Mouse (Mus musculus): Measurements from ENCODE around the gene Trir. TPM values are rescaled to one million over a fixed set of nuclear protein-coding genes. Genes with fewer than 3 reads are reported as not detected.

Gene Trir
- total RNA-seq, 2 experiments from 2014 or later = 115 to 129 TPM

DNA sequence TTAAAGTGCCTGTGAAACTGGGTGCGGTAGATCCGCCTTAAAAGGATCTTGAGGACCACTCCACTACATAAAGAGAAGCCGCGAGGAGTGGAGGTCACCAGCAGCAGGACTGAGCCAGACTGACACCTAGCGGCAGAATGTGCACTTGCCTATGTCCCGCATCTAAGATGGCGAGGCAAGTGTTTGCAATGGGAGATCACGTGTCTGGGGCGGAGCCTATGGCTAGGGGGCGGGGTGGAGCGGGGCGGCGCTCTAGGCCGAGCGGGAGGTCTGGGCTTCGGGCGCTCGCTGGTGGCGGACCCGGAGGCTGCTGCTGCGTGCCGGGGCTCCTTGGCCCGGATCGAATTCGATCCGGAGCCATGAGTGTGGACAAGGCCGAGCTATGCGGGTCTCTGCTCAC, 36.3 kb upstream of the Trir start, which contains the start of gene Hook2:
Hook2 (plus strand) TSS at position 255 of the 400 bp plus-strand sequence.
- intact Hi-C loops (cut with DNase I) = loop anchor here (1.0 kb wide), 1 partner anchor 14 kb away; no protein-coding TSS in a partner anchor
- DNase-seq (ENCODE audit: low spot score in 2 of 2) = peak; percentile 97 to 99

- intact Hi-C loops (cut with DNase I) = loop anchor here (1.0 kb wide), 1 partner anchor 15 kb away; no protein-coding TSS in a partner anchor
- no peak for DNase-seq (ENCODE audit: low spot score in 2 of 2)
Observed at GRCm38 (mm10) chr8:84990836-84991235, 35.8 kb upstream of the Trir start.

DNA sequence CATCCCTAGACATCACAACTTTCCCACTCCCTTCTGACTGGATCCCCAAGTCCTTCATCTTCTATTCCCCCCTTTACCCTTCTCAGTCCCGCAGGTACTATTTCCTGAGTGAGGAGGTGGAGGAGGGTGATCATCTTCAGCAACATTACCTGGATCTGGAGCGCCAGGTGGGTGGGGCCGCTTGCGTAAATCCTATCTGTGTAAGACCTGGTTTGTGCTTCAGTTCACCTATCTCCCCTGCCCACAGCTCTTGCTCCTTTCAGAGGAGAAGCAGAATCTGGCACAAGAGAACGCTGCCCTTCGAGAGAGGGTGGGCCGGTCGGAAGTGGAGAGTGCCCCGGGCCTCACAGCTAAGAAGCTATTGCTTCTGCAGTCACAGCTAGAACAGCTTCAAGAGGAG, 32.2 kb upstream of the Trir start:
- intact Hi-C loops (cut with DNase I) = no loop called here
- no peak for DNase-seq (ENCODE audit: low spot score in 2 of 2)

DNA sequence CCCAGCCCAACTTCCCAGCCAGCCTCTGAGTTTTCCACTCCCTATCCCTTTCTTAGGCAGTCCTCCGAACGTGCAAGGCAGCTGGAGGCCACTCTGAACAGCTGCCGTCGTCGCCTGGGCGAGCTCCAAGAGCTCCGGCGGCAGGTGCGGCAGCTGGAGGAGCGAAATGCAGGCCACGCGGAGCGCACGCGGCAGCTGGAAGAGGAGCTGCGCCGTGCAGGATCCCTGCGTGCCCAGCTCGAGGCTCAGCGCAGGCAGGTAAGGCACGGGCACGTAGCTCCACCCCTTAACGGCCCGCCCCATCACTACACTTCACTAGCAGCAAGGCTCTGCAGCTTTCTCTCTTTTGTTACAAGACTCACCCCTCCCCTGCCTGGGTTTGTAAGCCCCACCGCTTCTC, 30.9 kb upstream of the Trir start:
- DNase-seq (ENCODE audit: low spot score in 2 of 2) = no peak
- intact Hi-C loops (cut with DNase I) = no loop called here

- DNase-seq (ENCODE audit: low spot score in 2 of 2) = no peak
- intact Hi-C loops (cut with DNase I) = no loop called here
Observed at GRCm38 (mm10) chr8:84996978-84997377, 29.6 kb upstream of the Trir start.

DNA sequence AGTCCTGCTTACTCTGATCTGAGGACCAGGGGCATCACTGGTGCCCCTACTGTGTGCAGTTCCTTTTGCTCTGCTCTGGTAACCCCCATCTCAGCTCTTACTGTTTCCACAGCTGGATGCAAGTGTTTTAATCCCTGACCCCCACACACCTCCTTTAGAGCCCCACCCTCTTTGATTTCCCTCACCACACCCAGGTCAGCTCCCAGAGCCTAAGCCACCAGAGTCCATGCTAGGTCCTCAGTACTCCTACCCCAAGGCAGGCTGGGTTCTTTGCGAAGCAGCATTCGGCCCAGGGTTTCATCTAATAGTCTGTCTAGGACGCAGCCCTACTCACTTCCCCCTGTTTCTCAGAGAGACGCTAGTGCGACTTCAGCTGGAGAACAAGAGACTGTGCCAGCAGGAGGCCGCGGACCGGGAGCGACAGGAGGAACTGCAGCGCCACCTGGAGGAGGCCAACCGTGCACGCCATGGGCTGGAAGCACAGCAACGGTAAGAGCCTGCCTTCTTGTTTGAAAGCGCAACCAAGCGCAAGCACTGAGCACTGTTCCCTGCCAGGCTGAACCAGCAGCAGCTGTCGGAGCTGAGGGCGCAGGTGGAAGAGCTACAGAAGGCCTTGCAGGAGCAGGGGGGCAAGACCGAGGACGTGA, 28.9 kb upstream of the Trir start:
- peak; percentile 90 to 96 for DNase-seq (ENCODE audit: low spot score in 2 of 2)
- intact Hi-C loops (cut with DNase I) = no loop called here

GRCm38 (mm10) chr8:85007686-85008085, 18.9 kb upstream of the Trir start:
- DNase-seq (ENCODE audit: low spot score in 2 of 2) = no peak
- intact Hi-C loops (cut with DNase I) = no loop called here

DNA sequence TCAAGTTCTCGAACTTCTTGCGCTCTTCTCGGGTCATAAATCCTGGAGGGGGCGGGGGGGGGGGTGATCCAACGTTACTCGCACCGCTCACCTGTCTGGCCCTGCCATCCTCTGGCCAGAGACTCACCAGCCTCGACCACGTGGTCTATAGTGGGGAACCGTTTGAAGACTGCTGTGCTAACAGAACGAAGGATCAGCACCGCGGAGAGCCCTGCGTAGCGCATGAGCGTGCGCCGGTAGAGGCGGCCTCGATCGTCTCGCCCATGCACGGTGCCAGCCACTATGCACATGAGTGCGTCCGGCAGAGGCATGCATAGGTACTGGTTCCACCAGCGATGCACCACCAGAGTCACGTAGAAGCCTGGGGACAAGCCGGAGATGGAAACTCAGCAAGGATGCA, 15.4 kb upstream of the Trir start:
- intact Hi-C loops (cut with DNase I) = no loop called here
- no peak for DNase-seq (ENCODE audit: low spot score in 2 of 2)

DNA sequence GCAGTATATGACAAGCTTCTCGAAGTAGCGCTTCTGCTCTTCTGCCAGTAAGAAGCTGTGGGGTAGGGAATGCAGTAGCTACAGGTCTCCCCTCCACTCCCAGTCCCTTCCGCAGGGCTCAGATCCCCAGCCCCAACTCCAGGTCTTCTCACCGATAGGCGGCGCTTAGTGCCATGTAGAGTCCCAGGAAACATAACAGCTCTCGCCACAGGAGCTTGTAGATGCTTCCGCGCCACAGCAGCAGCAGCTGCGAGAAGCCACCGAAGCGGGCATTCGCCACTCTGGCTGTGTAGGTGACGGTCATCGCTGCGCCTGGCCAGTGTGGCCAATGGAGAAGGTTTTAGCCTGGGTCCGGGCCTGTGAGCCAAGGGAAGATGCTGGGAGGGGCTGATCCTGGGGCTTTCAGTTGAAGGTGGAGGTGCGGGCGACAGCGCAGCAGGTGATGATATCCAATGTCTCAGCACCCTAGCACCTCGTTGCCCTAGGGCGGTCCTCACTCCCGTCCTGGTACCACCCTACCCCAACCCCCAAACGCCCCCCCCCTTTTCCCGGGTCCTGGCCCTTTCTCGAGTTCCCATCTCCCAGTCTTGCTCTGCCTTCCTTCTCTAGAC, 13.3 kb upstream of the Trir start:
- intact Hi-C loops (cut with DNase I) = no loop called here
- DNase-seq (ENCODE audit: low spot score in 2 of 2) = peak; percentile 81 to 85

DNA sequence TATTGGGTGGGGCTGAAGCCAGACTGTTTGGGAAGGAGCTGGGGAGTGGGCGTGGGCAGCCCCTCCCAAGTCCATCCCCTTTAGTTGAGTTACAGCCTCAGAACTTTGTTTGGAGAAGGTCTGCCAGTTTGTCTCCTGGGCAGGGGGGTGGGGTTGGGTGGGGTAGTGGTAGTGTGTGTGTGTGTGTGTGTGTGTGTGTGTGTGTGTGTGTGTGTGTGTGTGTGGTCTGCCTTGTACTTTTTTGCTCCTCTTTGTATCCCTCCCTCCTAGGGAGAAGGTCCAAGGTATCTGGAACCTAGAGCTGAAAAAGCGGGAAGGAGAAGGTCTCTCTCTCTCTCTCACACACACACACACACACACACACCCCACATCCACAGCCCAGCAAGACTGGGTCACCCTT, 12.2 kb upstream of the Trir start, which contains the start of gene Best2:
Best2 (minus strand) TSS at position 101 of the 400 bp plus-strand sequence.
- DNase-seq (ENCODE audit: low spot score in 2 of 2) = no peak
- intact Hi-C loops (cut with DNase I) = no loop called here

GRCm38 (mm10) chr8:85016724-85017123, 9.9 kb upstream of the Trir start:
- intact Hi-C loops (cut with DNase I) = no loop called here
- no peak for DNase-seq (ENCODE audit: low spot score in 2 of 2)

GRCm38 (mm10) chr8:85017209-85017608, 9.4 kb upstream of the Trir start:
- intact Hi-C loops (cut with DNase I) = no loop called here

GRCm38 (mm10) chr8:85021514-85022055, 5.0 kb upstream of the Trir start:
- intact Hi-C loops (cut with DNase I) = no loop called here
- DNase-seq (ENCODE audit: low spot score in 2 of 2) = no peak

More at GRCm38 (mm10) chr8:85017209-85017608, 9.4 kb upstream of the Trir start:
- no peak for DNase-seq (ENCODE audit: low spot score in 2 of 2)

DNA sequence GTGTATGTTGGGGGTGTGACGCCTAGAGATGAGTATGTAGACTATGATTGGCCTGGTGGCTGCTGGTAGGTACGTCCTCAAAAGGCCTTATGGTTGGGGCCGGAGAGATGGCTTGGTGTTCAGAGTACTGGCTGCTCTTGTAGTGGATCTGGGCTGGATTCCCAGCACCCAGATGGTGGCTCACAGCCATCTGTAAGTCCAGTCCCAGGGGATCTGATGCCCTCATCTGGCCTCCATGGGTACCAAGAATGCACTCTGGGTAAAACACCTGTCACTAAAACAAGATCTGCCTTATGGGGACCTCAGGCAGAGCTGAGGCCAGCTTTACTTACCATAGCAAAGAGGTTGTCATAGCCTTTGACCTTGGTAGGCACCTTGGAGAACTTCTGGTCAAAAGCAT, 2.8 kb upstream of the Trir start:
- no peak for DNase-seq (ENCODE audit: low spot score in 2 of 2)
- intact Hi-C loops (cut with DNase I) = loop anchor here (2.0 kb wide), 1 partner anchor 49 kb away; no protein-coding TSS in a partner anchor

DNA sequence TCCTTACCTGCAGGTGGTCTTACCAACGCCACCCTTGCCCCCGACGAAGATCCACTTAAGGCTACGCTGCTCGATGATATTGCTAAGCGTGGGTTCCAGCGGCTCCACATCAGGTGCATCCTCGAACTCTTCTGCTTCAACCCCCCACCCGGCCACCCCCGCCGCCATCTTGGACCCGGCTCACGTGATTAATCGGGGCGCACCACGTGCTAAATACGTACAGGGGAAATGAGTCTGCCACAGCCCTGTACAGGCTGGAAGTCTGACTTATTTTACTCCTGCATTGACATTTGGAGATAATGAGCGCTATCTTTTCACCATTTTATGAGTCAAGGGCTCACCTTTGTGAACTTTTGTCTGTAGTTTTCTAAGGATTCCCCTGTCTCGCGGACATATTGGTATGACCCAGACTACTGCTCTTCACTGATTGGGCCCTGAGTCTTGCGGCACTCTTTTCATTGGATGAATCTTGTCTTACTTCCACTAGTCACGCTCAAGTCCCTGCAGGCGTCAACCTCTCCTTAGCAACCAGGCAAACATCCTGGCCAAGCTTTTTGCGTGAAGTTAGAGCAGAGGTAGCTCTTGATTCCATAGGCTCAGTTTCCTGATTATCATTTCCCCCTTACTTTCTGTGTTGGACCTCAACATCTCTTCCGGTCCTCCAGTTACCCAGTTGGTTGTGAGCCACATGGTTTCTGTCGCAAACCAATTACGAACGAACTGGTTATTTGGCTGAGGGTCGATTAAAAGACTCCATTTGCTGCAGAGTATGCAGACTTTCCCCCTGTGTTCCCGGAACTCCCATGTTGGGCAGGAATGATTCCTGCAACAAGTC, 1.3 kb upstream of the Trir start, which contains the start of gene Asna1:
Asna1 (minus strand) TSS at position 184 of the 835 bp plus-strand sequence.
- intact Hi-C loops (cut with DNase I) = loop anchor here (2.0 kb wide), 1 partner anchor 51 kb away; no protein-coding TSS in a partner anchor
- DNase-seq (ENCODE audit: low spot score in 2 of 2) = peak; percentile 86 to 94

DNA sequence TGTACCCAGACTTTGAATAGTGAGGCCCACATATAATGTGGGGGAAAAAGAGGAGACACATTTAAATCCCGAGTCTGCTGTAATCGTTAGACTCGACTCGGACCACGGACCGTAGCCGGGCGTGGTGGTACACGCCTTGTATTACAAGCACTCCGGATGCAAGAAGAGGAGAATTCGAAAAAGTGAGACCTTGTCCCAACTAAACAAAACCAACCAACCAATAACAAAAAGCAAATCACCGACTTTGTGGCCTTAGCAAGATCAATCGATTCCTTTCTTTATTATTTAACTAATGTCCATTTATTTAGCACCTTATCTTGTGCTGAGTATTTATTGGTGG, 863 bp downstream of the Trir start:
- intact Hi-C loops (cut with DNase I) = no loop called here
- no peak for DNase-seq (ENCODE audit: low spot score in 2 of 2)

- no peak for DNase-seq (ENCODE audit: low spot score in 2 of 2)
- intact Hi-C loops (cut with DNase I) = no loop called here
Observed at GRCm38 (mm10) chr8:85027922-85028321, 1.3 kb downstream of the Trir start.

- no peak for DNase-seq (ENCODE audit: low spot score in 2 of 2)
- intact Hi-C loops (cut with DNase I) = no loop called here
Observed at GRCm38 (mm10) chr8:85029271-85029670, 2.6 kb downstream of the Trir start.

DNA sequence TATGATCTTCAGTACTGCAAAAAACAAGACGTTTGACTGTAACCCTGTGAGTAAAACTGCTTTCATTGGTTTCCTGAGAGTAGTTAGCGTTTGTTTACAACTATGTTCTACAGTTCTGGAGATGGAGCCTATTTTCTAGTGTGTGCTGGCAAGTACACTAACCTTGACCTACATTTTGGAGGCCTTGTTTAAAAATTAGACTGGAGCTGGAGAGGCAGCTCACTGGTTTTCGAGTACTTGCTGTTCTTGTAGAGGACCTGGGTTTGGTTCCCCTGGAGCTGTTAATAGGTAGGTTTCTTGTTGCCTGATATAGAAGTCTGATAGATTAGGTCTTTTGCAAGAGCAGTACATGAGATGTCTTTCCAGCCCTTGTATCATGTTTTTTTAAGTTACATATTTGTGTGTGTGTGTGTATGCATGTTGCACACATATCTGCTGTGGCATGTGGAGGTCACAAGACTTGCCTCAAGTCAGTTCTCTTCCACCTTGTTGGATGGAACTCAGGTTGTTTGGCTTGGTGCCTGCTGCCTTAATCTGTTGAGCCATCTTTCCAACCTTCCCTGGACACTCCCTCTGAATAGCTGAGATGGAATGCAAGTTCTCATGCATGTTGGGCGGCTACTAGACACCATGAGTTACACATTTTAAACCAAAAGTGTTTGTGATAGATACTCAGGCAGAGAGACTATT, 6.1 kb downstream of the Trir start:
- intact Hi-C loops (cut with DNase I) = no loop called here
- no peak for DNase-seq (ENCODE audit: low spot score in 2 of 2)

All from left cerebral cortex, postnatal 25 days (tissue).